Mouse (Mus musculus): ENCODE measurements around the gene Gal3st3.

GRCm38 (mm10) chr19:5345297-5346131 is 47.4 kb downstream of the Gal3st3 start:
- TF ChIP-seq CTCF (IDR thresholded peaks at IDR 0.05; ENCODE audit: control insufficient read depth, insufficient read depth, low read length) (no peak), POLR2A (IDR thresholded peaks at IDR 0.05; ENCODE audit: borderline replicate concordance, control insufficient read depth, low read depth, low read length) (no peak)
